Mouse (Mus musculus): ENCODE data around the gene Stim2.

GRCm38 (mm10) chr5:54160561-54160960 lies 162.3 kb downstream of the Stim2 start:
- TF ChIP-seq CTCF (IDR thresholded peaks at IDR 0.05; ENCODE audit: borderline replicate concordance, extremely low read depth, insufficient read depth, insufficient read length) (no peak), POLR2A (IDR thresholded peaks at IDR 0.05; ENCODE audit: borderline replicate concordance, extremely low read depth, insufficient read depth, insufficient read length, poor library complexity, severe bottlenecking) (no peak)

All from brain, embryonic 14.5 days (tissue).